Mouse (Mus musculus): Measurements from ENCODE around the gene Slc34a1. TPM values are rescaled to one million over a fixed set of nuclear protein-coding genes. Genes with fewer than 3 reads are reported as not detected.

Slc34a1 gene
- total RNA-seq, 4 experiments from 2014 or later: not detected

Small RNA genes lying within 50 kb of the gene (microRNA-seq; reads per million reads assigned to microRNA genes)
- gene Mir6943: 1.1 reads per million

Other genes starting within 250 kb of the Slc34a1 start
- gene Fgfr4, start 245.5 kb upstream of the Slc34a1 start, total RNA-seq (2022): under 1 TPM in 3 of 4 experiments, not detected in 1; 0.16 to 0.29 (median 0.28) TPM
- 10 to 100 TPM; 47.2 to 55.1 (median 51.9) TPM for gene Nsd1, start 188.4 kb upstream of the Slc34a1 start, total RNA-seq (2022)
- 10 to 100 TPM; 31.4 to 47.5 (median 39.6) TPM for gene Prelid1, start 77.7 kb upstream of the Slc34a1 start, total RNA-seq (2022)
- 10 to 100 TPM; 29.4 to 47.1 (median 38.3) TPM for gene Rab24, start 76.2 kb upstream of the Slc34a1 start, total RNA-seq (2022)
- gene Mxd3, start 68.4 kb upstream of the Slc34a1 start, total RNA-seq (2022): under 1 TPM in 2 of 4 experiments, not detected in 2; 0.46 to 0.97 TPM
- gene Lman2, start 35.4 kb upstream of the Slc34a1 start, total RNA-seq (2022): 10 to 100 TPM; 50.1 to 52.8 (median 51.7) TPM
- under 1 TPM; 0.19 to 0.80 (median 0.41) TPM for gene Rgs14, start 28.5 kb upstream of the Slc34a1 start, total RNA-seq (2022)
- not detected for gene Pfn3, start 17.0 kb downstream of the Slc34a1 start, total RNA-seq (2022)
- not detected for gene F12, start 28.6 kb downstream of the Slc34a1 start, total RNA-seq (2022)
- gene Grk6, start 46.9 kb downstream of the Slc34a1 start, total RNA-seq (2022): 10 to 100 TPM; 14.9 to 19.0 (median 16.6) TPM
- 1 to 10 TPM in 1 of 4 experiments, under 1 TPM in 3; 0.44 to 1.2 (median 0.65) TPM for gene Prr7, start 66.1 kb downstream of the Slc34a1 start, total RNA-seq (2022)
- 1 to 10 TPM; 3.8 to 6.4 (median 5.1) TPM for gene Dbn1, start 89.9 kb downstream of the Slc34a1 start, total RNA-seq (2022)
- 10 to 100 TPM; 38.4 to 49.4 (median 49.0) TPM for gene Pdlim7, start 115.5 kb downstream of the Slc34a1 start, total RNA-seq (2022)
- 1 to 10 TPM in 3 of 4 experiments, under 1 TPM in 1; 0.97 to 3.8 (median 1.4) TPM for gene Dok3, start 131.1 kb downstream of the Slc34a1 start, total RNA-seq (2022)
- 10 to 100 TPM; 11.8 to 17.0 (median 13.7) TPM for gene Ddx41, start 138.5 kb downstream of the Slc34a1 start, total RNA-seq (2022)
- gene Fam193b, start 172.9 kb downstream of the Slc34a1 start, total RNA-seq (2022): 10 to 100 TPM; 11.5 to 18.3 (median 13.6) TPM
- gene Tmed9, start 175.5 kb downstream of the Slc34a1 start, total RNA-seq (2022): 100 to 1,000 TPM in 1 of 4 experiments, 10 to 100 TPM in 3; 80.6 to 102 (median 90.0) TPM
- gene B4galt7, start 201.7 kb downstream of the Slc34a1 start, total RNA-seq (2022): 1 to 10 TPM; 8.0 to 9.1 (median 8.8) TPM
- 10 to 100 TPM; 10.1 to 12.8 (median 11.7) TPM for gene Caml, start 224.8 kb downstream of the Slc34a1 start, total RNA-seq (2022)
- 10 to 100 TPM; 17.7 to 24.8 (median 20.2) TPM for gene Ddx46, start 236.8 kb downstream of the Slc34a1 start, total RNA-seq (2022)